Mouse (Mus musculus) adrenal gland, postnatal 25 days (tissue): ENCODE results near the gene Prelid3b. TPM values are rescaled to one million over a fixed set of nuclear protein-coding genes. Genes with fewer than 3 reads are reported as not detected.
A peak's percentile ranks its signal among the peaks of the same experiment; 100 is the strongest.

Experiments
- DNase-seq: peaks from one replicate; pipeline ENCODE4 v3.0.0; 2021; ENCODE audit warnings: mixed read lengths
- long read RNA-seq: library from polyadenylated mRNA; stranded (forward); transcript quantifications from one replicate; pipeline ENCODE4 v2.0.0, GENCODE M21; 2021
- total RNA-seq: library from RNA; stranded (reverse); gene quantifications from 2 replicates; pipeline ENCODE4 v1.2.3, GENCODE M21; 2021

The Prelid3b gene
- total RNA-seq = 103 and 108 TPM in 2 replicates
- long read RNA-seq, transcript Prelid3b-201 (6 exons, 1,553 nt) = major isoform, 154 of 174 reads
- long read RNA-seq, partial matches to known transcripts = 4 of 174 reads
- long read RNA-seq, other reads (novel, unspliced or antisense) = 16 of 174 reads

- DNase-seq = peak; percentile 100
These were observed at the start of gene Prelid3b for GRCm38 (mm10) chr2:174472818-174473549. Gene Prelid3b, minus strand, starts transcription at chr2:174473081.

- DNase-seq = no peak
These were observed 49.3 kb upstream of the Prelid3b start for GRCm38 (mm10) chr2:174522134-174522533.

GRCm38 (mm10) chr2:174517141-174518079 lies 44.5 kb upstream of the Prelid3b start:
- no peak for DNase-seq

GRCm38 (mm10) chr2:174514887-174515286 lies 42.0 kb upstream of the Prelid3b start:
- no peak for DNase-seq

GRCm38 (mm10) chr2:174513827-174514226 lies 40.9 kb upstream of the Prelid3b start:
- no peak for DNase-seq

GRCm38 (mm10) chr2:174509825-174510224 lies 36.9 kb upstream of the Prelid3b start:
- no peak for DNase-seq

GRCm38 (mm10) chr2:174507998-174508397 lies 35.1 kb upstream of the Prelid3b start:
- no peak for DNase-seq

- DNase-seq = peak; percentile 32
These were observed 30.1 kb upstream of the Prelid3b start for GRCm38 (mm10) chr2:174502831-174503460.

GRCm38 (mm10) chr2:174502321-174502720 lies 29.4 kb upstream of the Prelid3b start:
- no peak for DNase-seq

GRCm38 (mm10) chr2:174501517-174501916 lies 28.6 kb upstream of the Prelid3b start:
- DNase-seq = no peak

- no peak for DNase-seq
These were observed 28.1 kb upstream of the Prelid3b start for GRCm38 (mm10) chr2:174500814-174501503.

GRCm38 (mm10) chr2:174492858-174493257 lies 20.0 kb upstream of the Prelid3b start:
- peak; percentile 8 for DNase-seq

- DNase-seq = no peak
These were observed 14.1 kb upstream of the Prelid3b start for GRCm38 (mm10) chr2:174487005-174487404.

GRCm38 (mm10) chr2:174478746-174479145 lies 5.9 kb upstream of the Prelid3b start:
- no peak for DNase-seq

GRCm38 (mm10) chr2:174477543-174478319 lies 4.8 kb upstream of the Prelid3b start:
- DNase-seq = no peak

GRCm38 (mm10) chr2:174473550-174473927 lies 658 bp upstream of the Prelid3b start:
- no peak for DNase-seq

- no peak for DNase-seq
These were observed 474 bp downstream of the Prelid3b start for GRCm38 (mm10) chr2:174472407-174472806.

GRCm38 (mm10) chr2:174470786-174471405 lies 2.0 kb downstream of the Prelid3b start:
- no peak for DNase-seq

- DNase-seq = no peak
These were observed 2.5 kb downstream of the Prelid3b start for GRCm38 (mm10) chr2:174470333-174470732.

GRCm38 (mm10) chr2:174463789-174464523 lies 8.9 kb downstream of the Prelid3b start, which contains the start of gene Atp5e:
Gene Atp5e, minus strand, starts transcription at chr2:174464105.
- peak; percentile 95 for DNase-seq
